Mouse (Mus musculus) ES-Bruce4 (cell line): Measurements from ENCODE around the gene Ifit1. TPM values are rescaled to one million over a fixed set of nuclear protein-coding genes. Genes with fewer than 3 reads are reported as not detected.
"Not testable (repeated sequence)": the region's sequence is repeated elsewhere in the genome, so short reads cannot be mapped to it uniquely, and the experiment has no call there.

Experiments
- H3K27ac ChIP-seq: 2 replicates; pipeline ENCODE4 v1.5.1; 2012; ENCODE audit warnings: low read length, inconsistent platforms; ENCODE audit not compliant: insufficient read depth
- H3K27me3 ChIP-seq: 2 replicates; pipeline ENCODE4 v1.6.1; 2012; ENCODE audit warnings: mild to moderate bottlenecking, low read length, inconsistent platforms; ENCODE audit not compliant: control insufficient read depth, poor library complexity, insufficient read depth, severe bottlenecking
- H3K36me3 ChIP-seq: 2 replicates; pipeline ENCODE4 v1.6.1; 2012; ENCODE audit warnings: inconsistent platforms, mild to moderate bottlenecking, low read length, moderate library complexity; ENCODE audit not compliant: control insufficient read depth, poor library complexity, insufficient read depth, severe bottlenecking
- H3K4me1 ChIP-seq: one replicate; pipeline ENCODE4 v1.8.1; 2011; ENCODE audit warnings: low read length; ENCODE audit not compliant: control insufficient read depth, insufficient read depth
- H3K4me3 ChIP-seq: 2 replicates; pipeline ENCODE4 v1.5.1; 2011; ENCODE audit warnings: low read depth, mild to moderate bottlenecking, low read length
- H3K9ac ChIP-seq: 2 replicates; pipeline ENCODE4 v1.6.1; 2012; ENCODE audit warnings: low read depth, mild to moderate bottlenecking, inconsistent platforms; ENCODE audit not compliant: poor library complexity, severe bottlenecking
- H3K9me3 ChIP-seq: replicated peaks from 2 replicates; pipeline ENCODE4 v1.6.1; 2012; ENCODE audit warnings: mild to moderate bottlenecking, low read length, inconsistent platforms; ENCODE audit not compliant: control insufficient read depth, poor library complexity, insufficient read depth, severe bottlenecking
- CTCF ChIP-seq: IDR thresholded peaks from one replicate; pipeline ENCODE4 v1.8.1; 2011; ENCODE audit warnings: low read depth, low read length
- EP300 ChIP-seq: IDR thresholded peaks from 2 replicates; pipeline ENCODE4 v1.6.1; 2011; ENCODE audit warnings: low read depth, low read length; ENCODE audit not compliant: insufficient read depth
- POLR2A ChIP-seq: IDR thresholded peaks from one replicate; pipeline ENCODE4 v1.8.1; 2011; ENCODE audit warnings: low read length; ENCODE audit not compliant: insufficient read depth
- polyA plus RNA-seq: library from polyadenylated mRNA; stranded (reverse); fragments of >200 nt; gene quantifications from 2 replicates; pipeline ENCODE4 v1.2.4, GENCODE M21; 2011; ENCODE audit warnings: low read depth; ENCODE audit not compliant: missing spikeins, insufficient read depth, insufficient read length

Ifit1 gene
- polyA plus RNA-seq = 1.5 and 2.5 TPM in 2 replicates

DNA sequence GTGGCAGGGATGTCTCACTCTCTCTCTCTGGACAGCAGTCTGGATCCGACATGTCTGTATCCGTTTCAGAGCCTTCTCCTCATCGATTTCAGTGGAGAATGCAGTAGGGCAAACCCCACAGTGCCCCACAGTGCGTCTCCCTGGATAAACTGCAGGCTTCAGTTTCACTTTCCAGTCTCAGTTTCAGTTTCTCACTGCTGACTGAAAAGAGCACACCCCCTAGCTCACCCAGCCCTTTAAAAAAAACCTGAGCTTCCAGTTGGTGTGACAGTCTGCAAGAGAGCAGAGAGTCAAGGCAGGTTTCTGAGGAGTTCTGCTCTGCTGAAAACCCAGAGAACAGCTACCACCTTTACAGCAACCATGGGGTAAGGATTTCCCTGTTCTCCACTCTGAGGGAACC lies at the start of gene Ifit1, which contains the start of gene Ifit1bl2:
TSS of gene Ifit1 (plus strand) at position 249 of the 400 bp plus-strand sequence.
TSS of gene Ifit1bl2 (minus strand) at position 121 of the 400 bp plus-strand sequence.
- H3K9me3 ChIP-seq = no peaks in the 10 kb centered on the region
- no peaks in the 10 kb centered on the region for H3K36me3 ChIP-seq
- H3K4me3 ChIP-seq = no peak within 1 kb of the TSS
- TF ChIP-seq EP300 (no peak), POLR2A (no peak), CTCF (no peak)
- H3K9ac ChIP-seq = no peak within 1 kb of the TSS
- H3K27me3 ChIP-seq = no peaks in the 10 kb centered on the region
- no peak within 1 kb of the TSS for H3K27ac ChIP-seq
- no peaks in the 10 kb centered on the region for H3K4me1 ChIP-seq

- TF ChIP-seq CTCF (no peak), EP300 (no peak), POLR2A (no peak)
- Histone ChIP-seq H3K4me1 (no peaks in the 10 kb centered on the region), H3K9ac (no peak overlapping the region), H3K36me3 (no peaks in the 10 kb centered on the region), H3K27me3 (no peaks in the 10 kb centered on the region), H3K9me3 (no peaks in the 10 kb centered on the region), H3K27ac (no peak overlapping the region), H3K4me3 (no peak overlapping the region)
Observed at GRCm38 (mm10) chr19:34593456-34593855, 47.2 kb upstream of the Ifit1 start.

DNA sequence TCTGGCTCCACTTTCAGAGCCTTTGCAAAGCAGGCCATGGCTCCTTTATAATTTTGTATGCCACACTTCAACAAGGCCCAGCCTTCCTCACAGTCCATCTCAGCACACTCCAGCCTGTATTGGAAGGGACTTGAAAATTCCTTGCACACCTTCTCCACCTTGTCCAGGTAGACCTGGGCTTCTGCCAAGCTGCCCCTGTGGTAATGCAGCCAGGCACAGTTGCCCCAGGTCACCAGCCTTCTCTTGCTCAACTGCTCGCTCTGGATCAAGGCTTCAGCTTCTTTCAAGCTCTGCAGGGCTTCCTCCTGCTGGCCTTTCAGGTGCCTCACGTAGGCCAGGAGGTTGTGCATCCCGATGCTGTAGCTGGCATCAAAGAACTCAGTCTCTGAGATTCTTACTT lies 46.1 kb upstream of the Ifit1 start:
- not testable (repeated sequence) for H3K27me3 ChIP-seq, H3K9me3 ChIP-seq, H3K4me1 ChIP-seq, H3K9ac ChIP-seq, H3K4me3 ChIP-seq, H3K36me3 ChIP-seq, H3K27ac ChIP-seq

DNA sequence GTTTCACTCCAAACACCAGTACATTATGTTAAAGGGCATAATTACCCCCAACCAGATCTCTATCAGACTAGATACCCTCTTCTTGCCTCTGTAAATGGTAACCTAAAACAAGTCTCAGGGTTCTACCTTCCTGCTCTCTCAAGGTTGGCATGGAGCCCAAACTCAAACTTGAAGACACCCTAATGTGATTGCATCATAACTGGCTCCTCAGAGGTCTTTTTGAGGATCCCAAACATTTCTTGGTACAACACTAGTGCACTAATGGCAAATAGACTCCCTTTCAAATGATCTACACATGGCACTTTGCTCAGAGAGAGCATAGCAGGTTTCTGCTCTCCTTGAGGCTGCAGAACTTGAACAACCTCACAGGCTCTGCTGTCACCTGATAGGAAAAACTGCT lies 43.9 kb upstream of the Ifit1 start:
- H3K4me3 ChIP-seq = no peak overlapping the region
- TF ChIP-seq CTCF (no peak), POLR2A (no peak), EP300 (no peak)
- H3K4me1 ChIP-seq = no peaks in the 10 kb centered on the region
- H3K36me3 ChIP-seq = no peaks in the 10 kb centered on the region
- no peak overlapping the region for H3K9ac ChIP-seq
- no peaks in the 10 kb centered on the region for H3K27me3 ChIP-seq
- H3K27ac ChIP-seq = no peak overlapping the region
- H3K9me3 ChIP-seq = no peaks in the 10 kb centered on the region

DNA sequence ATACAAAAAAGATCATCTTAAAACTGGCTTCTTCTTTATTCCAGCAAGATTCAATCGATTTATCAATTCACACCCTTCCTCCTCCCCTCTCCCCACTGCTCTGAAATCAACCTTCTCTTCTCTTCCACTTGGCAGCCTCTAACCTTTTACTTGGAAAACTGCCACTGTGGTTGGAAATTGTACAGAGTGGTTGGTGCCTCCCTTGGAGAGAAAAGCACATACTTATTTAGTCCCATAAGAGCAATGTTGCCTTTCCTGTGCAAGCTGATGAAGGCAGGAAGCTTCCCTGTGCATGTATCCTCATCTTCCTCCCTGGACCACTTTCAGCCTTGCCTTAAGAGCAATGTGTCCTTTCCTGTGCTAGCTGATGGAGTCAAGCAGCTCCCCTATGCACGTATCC lies 42.3 kb upstream of the Ifit1 start:
- Histone ChIP-seq H3K4me1 (no peaks in the 10 kb centered on the region), H3K27me3 (no peaks in the 10 kb centered on the region), H3K27ac (no peak overlapping the region), H3K9me3 (no peaks in the 10 kb centered on the region), H3K36me3 (no peaks in the 10 kb centered on the region), H3K9ac (no peak overlapping the region), H3K4me3 (no peak overlapping the region)
- TF ChIP-seq POLR2A = no peak
- no peak for TF ChIP-seq EP300
- no peak for TF ChIP-seq CTCF

DNA sequence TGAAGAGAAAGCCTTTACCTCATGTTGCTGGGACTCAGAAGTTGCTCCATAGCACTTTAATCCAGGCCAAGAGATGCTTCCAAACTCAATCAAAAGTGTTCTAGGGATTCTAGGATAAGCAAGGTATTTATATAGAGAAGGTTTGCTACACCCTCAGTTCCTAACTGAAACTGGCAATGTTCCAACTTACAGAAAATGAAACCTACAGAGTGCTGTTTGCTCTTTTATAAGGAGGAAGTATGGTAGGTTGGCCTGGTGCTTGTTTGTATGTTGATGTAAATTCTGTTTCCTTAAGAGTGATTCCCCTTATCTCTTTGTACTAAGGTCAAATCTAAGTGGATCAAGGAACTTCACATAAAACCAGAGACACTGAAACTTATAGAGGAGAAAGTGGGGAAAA lies 41.4 kb upstream of the Ifit1 start:
- H3K27ac ChIP-seq, H3K36me3 ChIP-seq: not testable (repeated sequence)

GRCm38 (mm10) chr19:34601888-34602287 lies 38.8 kb upstream of the Ifit1 start, which contains the start of gene Ifit1bl1:
TSS of gene Ifit1bl1 (minus strand) at chr19:34601956.
- H3K4me1 ChIP-seq, H3K27me3 ChIP-seq, H3K36me3 ChIP-seq, H3K9me3 ChIP-seq, H3K9ac ChIP-seq, H3K4me3 ChIP-seq, H3K27ac ChIP-seq: not testable (repeated sequence)

More for the DNA sequence above, 41.4 kb upstream of the Ifit1 start:
- not testable (repeated sequence) for H3K9me3 ChIP-seq, H3K4me3 ChIP-seq, H3K9ac ChIP-seq, H3K27me3 ChIP-seq, H3K4me1 ChIP-seq
